Mouse (Mus musculus): ENCODE results near the gene Polr2f.

DNA sequence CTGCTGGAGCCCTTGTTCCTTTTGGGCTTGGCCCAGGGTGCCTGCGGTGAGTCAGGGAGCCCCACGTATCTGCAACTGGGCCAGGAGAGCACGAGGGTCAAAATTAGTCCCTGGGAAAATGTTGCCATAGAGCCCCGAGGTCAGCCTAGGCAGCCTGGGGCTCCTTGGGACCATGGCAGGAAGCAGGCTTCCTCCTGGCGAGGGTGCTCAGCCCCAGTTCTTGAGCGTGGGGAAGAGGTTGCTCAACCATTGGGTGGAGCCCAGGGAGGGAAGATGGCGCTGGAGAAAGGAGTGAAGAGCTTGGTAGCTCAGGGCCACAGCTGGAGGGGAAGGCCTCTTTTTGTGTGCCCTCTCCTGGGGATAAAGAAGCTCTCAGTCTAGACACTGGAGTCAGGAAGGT is 21.5 kb downstream of the Polr2f start:
- TF ChIP-seq POLR2A (IDR thresholded peaks at IDR 0.05; ENCODE audit: insufficient read depth, low read depth, low read length), result no peak
- no peak for TF ChIP-seq CTCF (IDR thresholded peaks at IDR 0.05; ENCODE audit: insufficient read depth, low read depth, low read length)

All from olfactory bulb, adult 2 months (tissue).